Comparison of ENCODE assay signal across 8 mouse cellular contexts in genomic region chr11:69966006-69966859, GRCm38 (mm10). TPM values are rescaled to one million over a fixed set of nuclear protein-coding genes. Genes with fewer than 3 reads are reported as not detected.
A peak's percentile ranks its signal among the peaks of the same experiment; 100 is the strongest.
DNase-seq lines count a peak whose midpoint lies in the region; ATAC-seq lines count a peak whose summit lies in the region.

No protein-coding gene starts in this region.

- 1% methylated on average over 58 of the region's 59 CpGs for WGBS in embryonic facial prominence, embryonic 15.5 days
- 2% methylated on average over 58 of the region's 59 CpGs for WGBS in hindbrain, embryonic 15.5 days
- 2% methylated on average over 59 of the region's 59 CpGs for WGBS in liver, embryonic 13.5 days (ENCODE audit: insufficient replicate concordance)
- WGBS in neural tube, embryonic 12.5 days: 2% methylated on average over 59 of the region's 59 CpGs

- H3K4me3 ChIP-seq in embryonic facial prominence, embryonic 15.5 days (replicated peaks): peak overlapping the region; percentile 43
- H3K4me3 ChIP-seq in hindbrain, embryonic 15.5 days: peak overlapping the region; percentile 21
- peak overlapping the region; percentile 47 for H3K4me3 ChIP-seq in liver, embryonic 13.5 days (replicated peaks)
- peak overlapping the region; percentile 19 for H3K4me3 ChIP-seq in neural tube, embryonic 12.5 days

- H3K27ac ChIP-seq in embryonic facial prominence, embryonic 15.5 days (replicated peaks): no peak overlapping the region
- H3K27ac ChIP-seq in hindbrain, embryonic 15.5 days (replicated peaks): no peak overlapping the region
- H3K27ac ChIP-seq in liver, embryonic 13.5 days: no peak overlapping the region
- no peak overlapping the region for H3K27ac ChIP-seq in neural tube, embryonic 12.5 days

- H3K9ac ChIP-seq in embryonic facial prominence, embryonic 15.5 days: 0 out of 2 replicates have a peak overlapping the region, but pooled peaks have one; percentile 15
- no peak overlapping the region for H3K9ac ChIP-seq in hindbrain, embryonic 15.5 days
- 0 out of 2 replicates have a peak overlapping the region, but pooled peaks have one; percentile 15 for H3K9ac ChIP-seq in liver, embryonic 13.5 days
- peak overlapping the region; percentile 42 for H3K9ac ChIP-seq in neural tube, embryonic 12.5 days

- H3K4me2 ChIP-seq in embryonic facial prominence, embryonic 15.5 days (replicated peaks): peak overlapping the region; percentile 76
- peak overlapping the region; percentile 49 for H3K4me2 ChIP-seq in hindbrain, embryonic 15.5 days
- peak overlapping the region; percentile 68 for H3K4me2 ChIP-seq in liver, embryonic 13.5 days
- peak overlapping the region; percentile 55 for H3K4me2 ChIP-seq in neural tube, embryonic 12.5 days (replicated peaks)

- ATAC-seq in embryonic facial prominence, embryonic 15.5 days (ENCODE audit: insufficient number of reproducible peaks, low FRiP score, low TSS enrichment, low read depth): peak; percentile 65
- no peak; the same call in 1 of the 2 replicates for ATAC-seq in hindbrain, embryonic 15.5 days (ENCODE audit: low FRiP score, low read depth)
- peak; percentile 63 for ATAC-seq in liver, embryonic 13.5 days (ENCODE audit: low read depth)
- ATAC-seq in neural tube, embryonic 12.5 days (ENCODE audit: low FRiP score, low read depth): no peak
- ATAC-seq in activated CD4-positive, CD25-positive, alpha-beta regulatory T cell, adult 4 months: no peak

- no peaks in the 10 kb centered on the region for H3K9me3 ChIP-seq in embryonic facial prominence, embryonic 15.5 days (replicated peaks)
- H3K9me3 ChIP-seq in hindbrain, embryonic 15.5 days: no peaks in the 10 kb centered on the region
- H3K9me3 ChIP-seq in liver, embryonic 13.5 days (replicated peaks): no peaks in the 10 kb centered on the region
- no peaks in the 10 kb centered on the region for H3K9me3 ChIP-seq in neural tube, embryonic 12.5 days

- peak; percentile 36 to 44 for DNase-seq in cerebellum, postnatal 10 days
- no peak for DNase-seq in cerebellum, adult 18-20 months
- no peak for DNase-seq in liver, embryonic 13.5 days
- DNase-seq in right cerebral cortex, postnatal 25 days: no peak

- peaks cover 61% of the 10 kb centered on the region for H3K27me3 ChIP-seq in embryonic facial prominence, embryonic 15.5 days
- H3K27me3 ChIP-seq in hindbrain, embryonic 15.5 days: peaks cover 74% of the 10 kb centered on the region
- H3K27me3 ChIP-seq in liver, embryonic 13.5 days: peaks cover 74% of the 10 kb centered on the region
- peaks cover 71% of the 10 kb centered on the region for H3K27me3 ChIP-seq in neural tube, embryonic 12.5 days (replicated peaks)

- H3K4me1 ChIP-seq in embryonic facial prominence, embryonic 15.5 days: peaks cover 22% of the 10 kb centered on the region
- H3K4me1 ChIP-seq in hindbrain, embryonic 15.5 days (replicated peaks): peaks cover 15% of the 10 kb centered on the region
- H3K4me1 ChIP-seq in liver, embryonic 13.5 days (replicated peaks): peaks cover 29% of the 10 kb centered on the region
- peaks cover 15% of the 10 kb centered on the region for H3K4me1 ChIP-seq in neural tube, embryonic 12.5 days

- peaks cover 33% of the 10 kb centered on the region for H3K36me3 ChIP-seq in embryonic facial prominence, embryonic 15.5 days
- H3K36me3 ChIP-seq in hindbrain, embryonic 15.5 days: peaks cover 26% of the 10 kb centered on the region
- H3K36me3 ChIP-seq in liver, embryonic 13.5 days: peaks cover 27% of the 10 kb centered on the region
- H3K36me3 ChIP-seq in neural tube, embryonic 12.5 days: peaks cover 28% of the 10 kb centered on the region

RNA-seq across cellular contexts. Expression of gene Cldn7, which starts 1.7 kb away (rescaled TPM):
- polyA plus RNA-seq in embryonic facial prominence, embryonic 15.5 days (2015; fragmentation: Nextera tagmentation; extraction: Ambion mirVana): 37.5 and 57.4 TPM in 2 replicates
- polyA plus RNA-seq in hindbrain, embryonic 15.5 days (2015; fragmentation: Nextera tagmentation; extraction: Ambion mirVana): 0.34 and 1.0 TPM in 2 replicates
- 2.4 and 4.2 TPM in 2 replicates for polyA plus RNA-seq in liver, embryonic 13.5 days (2015; fragmentation: Nextera tagmentation; extraction: Ambion mirVana)
- polyA plus RNA-seq in neural tube, embryonic 12.5 days (2016; fragmentation: Nextera tagmentation; extraction: Ambion mirVana): 2.1 and 3.2 TPM in 2 replicates
- polyA plus RNA-seq in activated CD4-positive, CD25-positive, alpha-beta regulatory T cell, adult 4 months (2017; shearing (Covaris generic)): not detected

RNA-seq across cellular contexts. Expression of gene Ctdnep1, which starts 14.7 kb away (rescaled TPM):
- polyA plus RNA-seq in embryonic facial prominence, embryonic 15.5 days (2015; fragmentation: Nextera tagmentation; extraction: Ambion mirVana): 31.6 and 34.9 TPM in 2 replicates
- 23.5 and 27.1 TPM in 2 replicates for polyA plus RNA-seq in hindbrain, embryonic 15.5 days (2015; fragmentation: Nextera tagmentation; extraction: Ambion mirVana)
- 8.7 and 10.1 TPM in 2 replicates for polyA plus RNA-seq in liver, embryonic 13.5 days (2015; fragmentation: Nextera tagmentation; extraction: Ambion mirVana)
- 23.0 and 24.3 TPM in 2 replicates for polyA plus RNA-seq in neural tube, embryonic 12.5 days (2016; fragmentation: Nextera tagmentation; extraction: Ambion mirVana)
- polyA plus RNA-seq in activated CD4-positive, CD25-positive, alpha-beta regulatory T cell, adult 4 months (2017; shearing (Covaris generic)): 10 to 100 TPM; 21.4 to 24.8 TPM

RNA-seq across cellular contexts. Expression of gene Elp5, which starts 16.1 kb away (rescaled TPM):
- polyA plus RNA-seq in embryonic facial prominence, embryonic 15.5 days (2015; fragmentation: Nextera tagmentation; extraction: Ambion mirVana): 112 and 113 TPM in 2 replicates
- 163 and 174 TPM in 2 replicates for polyA plus RNA-seq in hindbrain, embryonic 15.5 days (2015; fragmentation: Nextera tagmentation; extraction: Ambion mirVana)
- 84.9 and 86.9 TPM in 2 replicates for polyA plus RNA-seq in liver, embryonic 13.5 days (2015; fragmentation: Nextera tagmentation; extraction: Ambion mirVana)
- polyA plus RNA-seq in neural tube, embryonic 12.5 days (2016; fragmentation: Nextera tagmentation; extraction: Ambion mirVana): 129 and 131 TPM in 2 replicates
- polyA plus RNA-seq in activated CD4-positive, CD25-positive, alpha-beta regulatory T cell, adult 4 months (2017; shearing (Covaris generic)): 10 to 100 TPM; 62.1 to 69.7 TPM

RNA-seq across cellular contexts. Expression of gene Slc2a4, which starts 18.2 kb away (rescaled TPM):
- 21.1 and 21.7 TPM in 2 replicates for polyA plus RNA-seq in embryonic facial prominence, embryonic 15.5 days (2015; fragmentation: Nextera tagmentation; extraction: Ambion mirVana)
- 3.4 and 4.1 TPM in 2 replicates for polyA plus RNA-seq in hindbrain, embryonic 15.5 days (2015; fragmentation: Nextera tagmentation; extraction: Ambion mirVana)
- polyA plus RNA-seq in liver, embryonic 13.5 days (2015; fragmentation: Nextera tagmentation; extraction: Ambion mirVana): 14.2 TPM in 2 replicates
- 12.3 and 12.4 TPM in 2 replicates for polyA plus RNA-seq in neural tube, embryonic 12.5 days (2016; fragmentation: Nextera tagmentation; extraction: Ambion mirVana)
- not detected for polyA plus RNA-seq in activated CD4-positive, CD25-positive, alpha-beta regulatory T cell, adult 4 months (2017; shearing (Covaris generic))

RNA-seq across cellular contexts. Expression of gene Gabarap, which starts 24.7 kb away (rescaled TPM):
- 543 and 559 TPM in 2 replicates for polyA plus RNA-seq in embryonic facial prominence, embryonic 15.5 days (2015; fragmentation: Nextera tagmentation; extraction: Ambion mirVana)
- 561 and 571 TPM in 2 replicates for polyA plus RNA-seq in hindbrain, embryonic 15.5 days (2015; fragmentation: Nextera tagmentation; extraction: Ambion mirVana)
- polyA plus RNA-seq in liver, embryonic 13.5 days (2015; fragmentation: Nextera tagmentation; extraction: Ambion mirVana): 259 and 294 TPM in 2 replicates
- 577 and 592 TPM in 2 replicates for polyA plus RNA-seq in neural tube, embryonic 12.5 days (2016; fragmentation: Nextera tagmentation; extraction: Ambion mirVana)
- polyA plus RNA-seq in activated CD4-positive, CD25-positive, alpha-beta regulatory T cell, adult 4 months (2017; shearing (Covaris generic)): 100 to 1,000 TPM; 343 to 373 TPM

Comparison
In these comparisons a context has a peak if more than half of its experiments do, and no peak if none do; other contexts are left out.
1. DNase-seq: peak in cerebellum, postnatal 10 days (2 of 2); none in cerebellum, adult 18-20 months (0 of 2), liver, embryonic 13.5 days (single experiment) and right cerebral cortex, postnatal 25 days (single experiment).
2. ATAC-seq: peak in embryonic facial prominence, embryonic 15.5 days (single experiment) and liver, embryonic 13.5 days (single experiment); none in hindbrain, embryonic 15.5 days (single experiment), neural tube, embryonic 12.5 days (single experiment) and activated CD4-positive, CD25-positive, alpha-beta regulatory T cell, adult 4 months (single experiment).
3. Peak in every context shown above with its lines, with median percentiles within 50 percentile points of each other: H3K4me2 ChIP-seq and H3K4me3 ChIP-seq.